In the genomic region with DNA sequence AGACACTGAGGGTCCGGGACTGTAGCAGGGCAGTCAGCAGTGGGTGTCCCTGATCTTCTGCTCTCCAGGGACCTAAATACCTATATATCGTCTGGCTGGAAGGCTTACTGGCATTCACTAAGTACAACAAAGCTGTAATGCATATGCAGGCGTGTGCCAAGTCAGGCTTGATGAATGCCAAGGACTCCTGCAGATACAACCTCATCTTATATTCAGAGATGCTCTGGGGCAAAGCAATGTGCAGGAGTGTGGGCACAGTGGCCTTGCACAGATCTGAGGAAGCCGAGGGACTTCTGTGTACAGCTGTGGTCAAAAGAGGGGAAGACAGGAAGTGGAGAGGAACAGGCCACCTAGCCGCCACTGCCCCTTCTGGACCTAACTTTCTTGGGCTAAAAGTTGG, we compare ENCODE assay signal across 16 mouse cellular contexts.
"Had no signal": no experiment of that assay in that cellular context is flagged by ENCODE, and none has a peak within 500 bp of the region (broad histone marks: within the 10 kb centered on the region; RNA-seq: fewer than 3 reads in every experiment).

No protein-coding gene starts in this region.

- H3K27me3 ChIP-seq: kidney, embryonic 15.5 days; limb, embryonic 12.5 days; limb, embryonic 15.5 days; liver, embryonic 13.5 days; midbrain, embryonic 13.5 days had no signal

- H3K9ac ChIP-seq: kidney, embryonic 15.5 days; limb, embryonic 12.5 days; limb, embryonic 15.5 days; liver, embryonic 13.5 days; midbrain, embryonic 13.5 days had no signal

- H3K4me1 ChIP-seq: kidney, embryonic 15.5 days; limb, embryonic 12.5 days; limb, embryonic 15.5 days; liver, embryonic 13.5 days had no signal

- H3K36me3 ChIP-seq: kidney, embryonic 15.5 days; limb, embryonic 12.5 days; limb, embryonic 15.5 days; liver, embryonic 13.5 days; midbrain, embryonic 13.5 days had no signal

- H3K4me3 ChIP-seq: kidney, embryonic 15.5 days; left cerebral cortex, adult 2 months; limb, embryonic 12.5 days; limb, embryonic 15.5 days; liver, embryonic 13.5 days; midbrain, embryonic 13.5 days had no signal

- DNase-seq: kidney, postnatal 10 days; kidney, postnatal 36 days; layer of hippocampus, postnatal 36 days; left cerebral cortex, postnatal 4 days; liver, embryonic 13.5 days; lung, adult 2 months; lung, postnatal 14 days; thymus, adult 2 months; thymus, postnatal 14 days; thymus, postnatal 4 days had no signal

- ATAC-seq: midbrain, embryonic 13.5 days had no signal

- H3K9me3 ChIP-seq: kidney, embryonic 15.5 days; limb, embryonic 12.5 days; limb, embryonic 15.5 days; liver, embryonic 13.5 days had no signal

- H3K4me2 ChIP-seq: kidney, embryonic 15.5 days; limb, embryonic 12.5 days; limb, embryonic 15.5 days; liver, embryonic 13.5 days; midbrain, embryonic 13.5 days had no signal

- H3K27ac ChIP-seq: kidney, embryonic 15.5 days; left cerebral cortex, adult 2 months; limb, embryonic 12.5 days; limb, embryonic 15.5 days; liver, embryonic 13.5 days; macrophage; midbrain, embryonic 13.5 days had no signal
